Mouse (Mus musculus) splenic B cell, adult 2 months (primary cell): ENCODE measurements around the gene Alyref.
A peak's percentile ranks its signal among the peaks of the same experiment; 100 is the strongest.

ENCODE experiments used
- DNase-seq: peaks from one replicate; pipeline ENCODE4 v3.0.0-alpha.2; 2011; ENCODE audit warnings: low read depth, low spot score
- H3K27me3 ChIP-seq: 2 replicates; pipeline ENCODE4 v1.6.1; 2012; ENCODE audit warnings: mild to moderate bottlenecking, low read length, moderate library complexity, mixed read lengths; ENCODE audit not compliant: control insufficient read depth, poor library complexity, insufficient read depth, severe bottlenecking
- H3K36me3 ChIP-seq: 2 replicates; pipeline ENCODE4 v1.6.1; 2012; ENCODE audit warnings: mild to moderate bottlenecking, low read length, moderate library complexity, mixed read lengths; ENCODE audit not compliant: control insufficient read depth, poor library complexity, insufficient read depth, severe bottlenecking

The Alyref gene

GRCm38 (mm10) chr11:120598283-120598989, at the start of gene Alyref, which contains the start of gene Anapc11:
TSS of gene Alyref (minus strand) at chr11:120598365.
TSS of gene Anapc11 (plus strand) at chr11:120598421.
- peak; percentile 98 for DNase-seq
- H3K36me3 ChIP-seq = peaks cover 6% of the 10 kb centered on the region

GRCm38 (mm10) chr11:120647047-120647830, 49.1 kb upstream of the Alyref start:
- DNase-seq = no peak
- no peaks in the 10 kb centered on the region for H3K27me3 ChIP-seq
- no peaks in the 10 kb centered on the region for H3K36me3 ChIP-seq

More at GRCm38 (mm10) chr11:120598283-120598989, at the start of gene Alyref, which contains the start of gene Anapc11:
- no peaks in the 10 kb centered on the region for H3K27me3 ChIP-seq

GRCm38 (mm10) chr11:120643601-120643987, 45.4 kb upstream of the Alyref start, which contains the start of gene Pycr1:
TSS of gene Pycr1 (minus strand) at chr11:120643769.
- peak; percentile 92 for DNase-seq
- Histone ChIP-seq H3K27me3 (no peaks in the 10 kb centered on the region), H3K36me3 (no peaks in the 10 kb centered on the region)

- Histone ChIP-seq H3K36me3 (no peaks in the 10 kb centered on the region), H3K27me3 (no peaks in the 10 kb centered on the region)
- DNase-seq = peak; percentile 28
These were observed 44.9 kb upstream of the Alyref start for GRCm38 (mm10) chr11:120642939-120643600.

- H3K27me3 ChIP-seq = no peaks in the 10 kb centered on the region
- DNase-seq = no peak
These were observed 43.7 kb upstream of the Alyref start for GRCm38 (mm10) chr11:120641869-120642268.

GRCm38 (mm10) chr11:120641255-120641654, 43.1 kb upstream of the Alyref start:
- no peak for DNase-seq
- no peaks in the 10 kb centered on the region for H3K27me3 ChIP-seq
- no peaks in the 10 kb centered on the region for H3K36me3 ChIP-seq

More at GRCm38 (mm10) chr11:120641869-120642268, 43.7 kb upstream of the Alyref start:
- H3K36me3 ChIP-seq = no peaks in the 10 kb centered on the region

- no peaks in the 10 kb centered on the region for H3K36me3 ChIP-seq
These were observed 36.6 kb upstream of the Alyref start for GRCm38 (mm10) chr11:120634810-120635209.

GRCm38 (mm10) chr11:120633520-120634343, 35.6 kb upstream of the Alyref start, which contains the start of gene Mafg:
TSS of gene Mafg (minus strand) at chr11:120633600.
- Histone ChIP-seq H3K36me3 (no peaks in the 10 kb centered on the region), H3K27me3 (no peaks in the 10 kb centered on the region)
- peak; percentile 95 for DNase-seq

More at GRCm38 (mm10) chr11:120634810-120635209, 36.6 kb upstream of the Alyref start:
- no peaks in the 10 kb centered on the region for H3K27me3 ChIP-seq
- no peak for DNase-seq

- peak; percentile 62 for DNase-seq
- H3K27me3 ChIP-seq = no peaks in the 10 kb centered on the region
- no peaks in the 10 kb centered on the region for H3K36me3 ChIP-seq
These were observed 34.7 kb upstream of the Alyref start for GRCm38 (mm10) chr11:120632559-120633519.

GRCm38 (mm10) chr11:120631726-120632448, 33.7 kb upstream of the Alyref start:
- Histone ChIP-seq H3K27me3 (no peaks in the 10 kb centered on the region), H3K36me3 (no peaks in the 10 kb centered on the region)
- DNase-seq = no peak

GRCm38 (mm10) chr11:120630881-120631725, 32.9 kb upstream of the Alyref start:
- Histone ChIP-seq H3K36me3 (no peaks in the 10 kb centered on the region), H3K27me3 (no peaks in the 10 kb centered on the region)
- no peak for DNase-seq

GRCm38 (mm10) chr11:120630401-120630871, 32.3 kb upstream of the Alyref start:
- DNase-seq = no peak

More at GRCm38 (mm10) chr11:120630401-120630871, 32.3 kb upstream of the Alyref start:
- Histone ChIP-seq H3K27me3 (no peaks in the 10 kb centered on the region), H3K36me3 (no peaks in the 10 kb centered on the region)
